Mouse (Mus musculus) spleen, adult 2 months (tissue): Measurements from ENCODE around the gene Arpp21.

ENCODE experiments used
- CTCF ChIP-seq: fragments of 200-500 bp; IDR thresholded peaks from 2 replicates; pipeline ENCODE4 v1.5.1; 2011; ENCODE audit warnings: mild to moderate bottlenecking, inconsistent platforms; ENCODE audit not compliant: insufficient read depth, insufficient read length, insufficient replicate concordance; ENCODE audit errors: extremely low read depth
- POLR2A ChIP-seq: fragments of 200-500 bp; IDR thresholded peaks from 2 replicates; pipeline ENCODE4 v1.6.1; 2011; ENCODE audit warnings: low read depth, low read length, inconsistent platforms

GRCm38 (mm10) chr9:112217161-112217560 lies 18.6 kb downstream of the Arpp21 start:
- TF ChIP-seq CTCF (no peak), POLR2A (no peak)
